Mouse (Mus musculus) heart, embryonic 11.5 days (tissue): ENCODE measurements around the gene Lmbr1l. TPM values are rescaled to one million over a fixed set of nuclear protein-coding genes. Genes with fewer than 3 reads are reported as not detected.

Experiments used
- ATAC-seq: fragments of 200-750 bp; cut with Nextera tagmentation; replicated peaks from 2 replicates; pipeline ENCODE4 v1.8.0; 2017; ENCODE audit warnings: moderate library complexity; ENCODE audit not compliant: insufficient number of reproducible peaks, low FRiP score, low TSS enrichment
- H3K27ac ChIP-seq: fragments of 300-500 bp; sonication (generic); 2 replicates; pipeline ENCODE4 v1.5.1; 2014; ENCODE audit warnings: mild to moderate bottlenecking, low read depth, low read length
- H3K27me3 ChIP-seq: fragments of 300-500 bp; sonication (generic); 2 replicates; pipeline ENCODE4 v1.6.1; 2014; ENCODE audit warnings: mild to moderate bottlenecking, low read length, mixed read lengths; ENCODE audit not compliant: control insufficient read depth, insufficient read depth
- H3K36me3 ChIP-seq: fragments of 300-500 bp; sonication (generic); 2 replicates; pipeline ENCODE4 v1.6.1; 2014; ENCODE audit warnings: mild to moderate bottlenecking, low read length, moderate library complexity, mixed read lengths; ENCODE audit not compliant: control insufficient read depth, insufficient read depth
- H3K4me1 ChIP-seq: fragments of 300-500 bp; sonication (generic); 2 replicates; pipeline ENCODE4 v1.6.1; 2014; ENCODE audit warnings: low read length; ENCODE audit not compliant: control insufficient read depth, insufficient read depth
- H3K4me2 ChIP-seq: fragments of 300-500 bp; sonication (generic); 2 replicates; pipeline ENCODE4 v1.6.1; 2014; ENCODE audit warnings: mild to moderate bottlenecking, moderate library complexity
- H3K4me3 ChIP-seq: fragments of 300-500 bp; sonication (generic); 2 replicates; pipeline ENCODE4 v1.5.1; 2014; ENCODE audit warnings: low read depth, low read length
- H3K9ac ChIP-seq: fragments of 300-500 bp; sonication (generic); 2 replicates; pipeline ENCODE4 v1.6.1; 2014; ENCODE audit warnings: mild to moderate bottlenecking, low read depth, low read length, moderate library complexity
- H3K9me3 ChIP-seq: fragments of 300-500 bp; sonication (generic); replicated peaks from 2 replicates; pipeline ENCODE4 v1.6.1; 2016; ENCODE audit warnings: low read length; ENCODE audit not compliant: control insufficient read depth
- WGBS: fragments of 180-500 bp; shearing (Covaris S2); extraction: QIAGEN DNeasy Blood & Tissue Kit; methylation state at CpG from one replicate; pipeline ENCODE4 v1.1.7; 2014; ENCODE audit not compliant: insufficient replicate concordance; 5-methylcytosine and 5-hydroxymethylcytosine counted together
- polyA plus RNA-seq: library from polyadenylated mRNA; unstranded; fragments of >200 nt; fragmentation: Nextera tagmentation; extraction: Ambion mirVana; gene quantifications from 2 replicates; pipeline ENCODE4 v1.2.1, GENCODE M21; 2014

Gene Lmbr1l
- polyA plus RNA-seq, 1 experiment from 2014 or later = 5.7 TPM

GRCm38 (mm10) chr15:98864951-98865350 is 53.1 kb downstream of the Lmbr1l start:
- Histone ChIP-seq H3K36me3 (peaks cover 62% of the 10 kb centered on the region), H3K27ac (no peak overlapping the region), H3K27me3 (no peaks in the 10 kb centered on the region), H3K4me1 (peaks cover 30% of the 10 kb centered on the region), H3K9ac (no peak overlapping the region), H3K4me3 (no peak overlapping the region), H3K4me2 (no peak overlapping the region), H3K9me3 (no peaks in the 10 kb centered on the region)
- ATAC-seq = no peak
- 94% methylated on average over 6 of the region's 6 CpGs for WGBS

- no peak for ATAC-seq
- no peaks in the 10 kb centered on the region for H3K9me3 ChIP-seq
- H3K27ac ChIP-seq = no peak overlapping the region
- peaks cover 16% of the 10 kb centered on the region for H3K4me1 ChIP-seq
- WGBS = 85% methylated on average over 12 of the region's 12 CpGs
- no peaks in the 10 kb centered on the region for H3K27me3 ChIP-seq
- H3K4me3 ChIP-seq = no peak overlapping the region
- H3K36me3 ChIP-seq = peaks cover 66% of the 10 kb centered on the region
- H3K9ac ChIP-seq = no peak overlapping the region
- no peak overlapping the region for H3K4me2 ChIP-seq
These were observed 54.5 kb downstream of the Lmbr1l start for GRCm38 (mm10) chr15:98863451-98863958.

GRCm38 (mm10) chr15:98861701-98862410 is 56.2 kb downstream of the Lmbr1l start:
- Histone ChIP-seq H3K4me3 (no peak overlapping the region), H3K9me3 (no peaks in the 10 kb centered on the region), H3K27ac (no peak overlapping the region), H3K4me2 (no peak overlapping the region), H3K36me3 (peaks cover 76% of the 10 kb centered on the region), H3K27me3 (no peaks in the 10 kb centered on the region), H3K9ac (no peak overlapping the region), H3K4me1 (peaks cover under 1% of the 10 kb centered on the region; the same call in 1 of the 2 replicates)
- no peak for ATAC-seq
- WGBS = 90% methylated on average over 21 of the region's 21 CpGs

- no peak overlapping the region for H3K4me2 ChIP-seq
- no peaks in the 10 kb centered on the region for H3K27me3 ChIP-seq
- no peak overlapping the region for H3K9ac ChIP-seq
- 92% methylated on average over 18 of the region's 18 CpGs for WGBS
- no peak for ATAC-seq
- no peak overlapping the region for H3K4me3 ChIP-seq
- H3K4me1 ChIP-seq = no peaks in the 10 kb centered on the region
- no peak overlapping the region for H3K27ac ChIP-seq
- no peaks in the 10 kb centered on the region for H3K9me3 ChIP-seq
- H3K36me3 ChIP-seq = peaks cover 79% of the 10 kb centered on the region
These were observed 57.1 kb downstream of the Lmbr1l start for GRCm38 (mm10) chr15:98860921-98861320.

- no peak for ATAC-seq
- Histone ChIP-seq H3K4me1 (no peaks in the 10 kb centered on the region), H3K4me3 (no peak overlapping the region), H3K9me3 (no peaks in the 10 kb centered on the region), H3K27me3 (no peaks in the 10 kb centered on the region), H3K9ac (no peak overlapping the region), H3K4me2 (no peak overlapping the region), H3K36me3 (peaks cover 79% of the 10 kb centered on the region), H3K27ac (no peak overlapping the region)
- WGBS = 84% methylated on average over 9 of the region's 9 CpGs
These were observed 58.5 kb downstream of the Lmbr1l start for GRCm38 (mm10) chr15:98859319-98860043.

GRCm38 (mm10) chr15:98854214-98854613 is 63.8 kb downstream of the Lmbr1l start:
- 95% methylated on average over 16 of the region's 16 CpGs for WGBS
- ATAC-seq = no peak
- H3K4me1 ChIP-seq = no peaks in the 10 kb centered on the region
- H3K4me3 ChIP-seq = no peak overlapping the region
- no peak overlapping the region for H3K9ac ChIP-seq
- H3K27ac ChIP-seq = no peak overlapping the region
- H3K4me2 ChIP-seq = no peak overlapping the region
- H3K36me3 ChIP-seq = peaks cover 81% of the 10 kb centered on the region
- no peaks in the 10 kb centered on the region for H3K27me3 ChIP-seq
- no peaks in the 10 kb centered on the region for H3K9me3 ChIP-seq

Other genes starting within 250 kb of the Lmbr1l start
- gene Rnd1, start 240.8 kb downstream of the Lmbr1l start, polyA plus RNA-seq = 1.2 and 1.6 TPM in 2 replicates
- 0.23 and 0.37 TPM in 2 replicates for gene Ccdc65, start 210.0 kb downstream of the Lmbr1l start, polyA plus RNA-seq
- 20.4 and 21.1 TPM in 2 replicates for gene Fkbp11, start 190.0 kb downstream of the Lmbr1l start, polyA plus RNA-seq
- gene Arf3, start 155.0 kb downstream of the Lmbr1l start, polyA plus RNA-seq = 22.8 and 30.7 TPM in 2 replicates
- gene Wnt10b, start 140.1 kb downstream of the Lmbr1l start, polyA plus RNA-seq = not detected in 2 replicates
- not detected in 2 replicates for gene Wnt1, start 128.4 kb downstream of the Lmbr1l start, polyA plus RNA-seq
- 0.11 and 0.25 TPM in 2 replicates for gene Ddn, start 108.7 kb downstream of the Lmbr1l start, polyA plus RNA-seq
- 72.1 and 74.7 TPM in 2 replicates for gene Prkag1, start 86.7 kb downstream of the Lmbr1l start, polyA plus RNA-seq
- 12.7 and 16.1 TPM in 2 replicates for gene Kmt2d, start 47.0 kb downstream of the Lmbr1l start, polyA plus RNA-seq
- 6.5 and 8.8 TPM in 2 replicates for gene Rhebl1, start 23.7 kb downstream of the Lmbr1l start, polyA plus RNA-seq
- gene Dhh, start 19.7 kb downstream of the Lmbr1l start, polyA plus RNA-seq = 2.5 and 5.0 TPM in 2 replicates
- 1,819 and 1,826 TPM in 2 replicates for gene Tuba1b, start 16.3 kb upstream of the Lmbr1l start, polyA plus RNA-seq
- not detected in 2 replicates for gene Gm49450, start 35.3 kb upstream of the Lmbr1l start, polyA plus RNA-seq
- 1,237 and 1,376 TPM in 2 replicates for gene Tuba1a, start 35.5 kb upstream of the Lmbr1l start, polyA plus RNA-seq
- 167 and 169 TPM in 2 replicates for gene Tuba1c, start 111.7 kb upstream of the Lmbr1l start, polyA plus RNA-seq
- 0.09 and 0.59 TPM in 2 replicates for gene Prph, start 136.9 kb upstream of the Lmbr1l start, polyA plus RNA-seq
- gene Troap, start 156.3 kb upstream of the Lmbr1l start, polyA plus RNA-seq = 21.1 and 22.0 TPM in 2 replicates
- gene C1ql4, start 169.6 kb upstream of the Lmbr1l start, polyA plus RNA-seq = 0.20 and 0.27 TPM in 2 replicates
- gene Dnajc22, start 174.9 kb upstream of the Lmbr1l start, polyA plus RNA-seq = 0.96 and 1.7 TPM in 2 replicates
- gene Spats2, start 207.7 kb upstream of the Lmbr1l start, polyA plus RNA-seq = 43.5 and 45.2 TPM in 2 replicates